Mouse (Mus musculus): ENCODE measurements around the gene Apol7e. TPM values are rescaled to one million over a fixed set of nuclear protein-coding genes. Genes with fewer than 3 reads are reported as not detected.
A peak's percentile ranks its signal among the peaks of the same experiment; 100 is the strongest.

Gene Apol7e
- polyA plus RNA-seq, 1 experiment: not detected

GRCm38 (mm10) chr15:77756081-77756480 lies 57.4 kb downstream of the Apol7e start:
- Histone ChIP-seq H3K27me3 (ENCODE audit: control insufficient read depth, insufficient read depth, insufficient read length) (no peaks in the 10 kb centered on the region), H3K4me3 (no peak overlapping the region), H3ac (ENCODE audit: control insufficient read depth, insufficient read length) (no peak overlapping the region), H3K36me3 (ENCODE audit: control insufficient read depth, insufficient read depth) (peaks cover 9% of the 10 kb centered on the region), H3K4me2 (ENCODE audit: low read depth) (no peak overlapping the region), H3K79me2 (ENCODE audit: control insufficient read depth, insufficient read depth) (no peaks in the 10 kb centered on the region)
- TF ChIP-seq USF1 (IDR thresholded peaks at IDR 0.05; ENCODE audit: low read depth) (no peak), POLR2A (IDR thresholded peaks at IDR 0.05; ENCODE audit: insufficient read length, low read depth) (no peak), POLR2AphosphoS2 (IDR thresholded peaks at IDR 0.05; ENCODE audit: insufficient read length, low read depth) (peak; percentile 20), MYOD1 (IDR thresholded peaks at IDR 0.05; ENCODE audit: control insufficient read depth in 1 of 3, insufficient read length in 2 of 3, low read depth in 2 of 3) (no peak)

GRCm38 (mm10) chr15:77756848-77757247 lies 58.2 kb downstream of the Apol7e start, which contains the start of gene Apol8:
Apol8 (minus strand) TSS chr15:77757003.
- no peak within 1 kb of the TSS for H3K4me2 ChIP-seq (ENCODE audit: low read depth)
- peaks cover 14% of the 10 kb centered on the region for H3K36me3 ChIP-seq (ENCODE audit: control insufficient read depth, insufficient read depth)
- no peak within 1 kb of the TSS for H3K4me3 ChIP-seq
- H3K27me3 ChIP-seq (ENCODE audit: control insufficient read depth, insufficient read depth, insufficient read length): no peaks in the 10 kb centered on the region
- H3K79me2 ChIP-seq (ENCODE audit: control insufficient read depth, insufficient read depth): no peaks in the 10 kb centered on the region
- no peak within 1 kb of the TSS for H3ac ChIP-seq (ENCODE audit: control insufficient read depth, insufficient read length)
- TF ChIP-seq POLR2AphosphoS2 (IDR thresholded peaks at IDR 0.05; ENCODE audit: insufficient read length, low read depth) (peak; percentile 76), POLR2A (IDR thresholded peaks at IDR 0.05; ENCODE audit: insufficient read length, low read depth) (peak; percentile 55), CEBPB (IDR thresholded peaks at IDR 0.05; ENCODE audit: insufficient read depth, poor library complexity, severe bottlenecking) (no peak)

GRCm38 (mm10) chr15:77757586-77758226 lies 59.0 kb downstream of the Apol7e start:
- H3K4me3 ChIP-seq: no peak overlapping the region
- TF ChIP-seq SRF (IDR thresholded peaks at IDR 0.05; ENCODE audit: control insufficient read depth, insufficient read length, low read depth) (no peak), MAX (IDR thresholded peaks at IDR 0.05; ENCODE audit: low read depth) (no peak), REST (IDR thresholded peaks at IDR 0.05; ENCODE audit: insufficient read depth, insufficient read length) (no peak), TCF12 (IDR thresholded peaks at IDR 0.05; ENCODE audit: insufficient read depth, poor library complexity, severe bottlenecking) (no peak), POLR2AphosphoS2 (IDR thresholded peaks at IDR 0.05; ENCODE audit: insufficient read length, low read depth) (peak; percentile 96)
- no peaks in the 10 kb centered on the region for H3K79me2 ChIP-seq (ENCODE audit: control insufficient read depth, insufficient read depth)
- no peak overlapping the region for H3ac ChIP-seq (ENCODE audit: control insufficient read depth, insufficient read length)
- H3K4me2 ChIP-seq (ENCODE audit: low read depth): no peak overlapping the region
- peaks cover 22% of the 10 kb centered on the region for H3K36me3 ChIP-seq (ENCODE audit: control insufficient read depth, insufficient read depth)
- H3K27me3 ChIP-seq (ENCODE audit: control insufficient read depth, insufficient read depth, insufficient read length): no peaks in the 10 kb centered on the region

GRCm38 (mm10) chr15:77760037-77760436 lies 61.4 kb downstream of the Apol7e start:
- Histone ChIP-seq H3ac (ENCODE audit: control insufficient read depth, insufficient read length) (no peak overlapping the region), H3K4me3 (no peak overlapping the region), H3K79me2 (ENCODE audit: control insufficient read depth, insufficient read depth) (no peaks in the 10 kb centered on the region), H3K4me2 (ENCODE audit: low read depth) (no peak overlapping the region), H3K36me3 (ENCODE audit: control insufficient read depth, insufficient read depth) (peaks cover 46% of the 10 kb centered on the region), H3K27me3 (ENCODE audit: control insufficient read depth, insufficient read depth, insufficient read length) (no peaks in the 10 kb centered on the region)
- TF ChIP-seq POLR2AphosphoS2 (IDR thresholded peaks at IDR 0.05; ENCODE audit: insufficient read length, low read depth): peak; percentile 89
- TF ChIP-seq MYOD1 (IDR thresholded peaks at IDR 0.05; ENCODE audit: control insufficient read depth in 1 of 3, insufficient read length in 2 of 3, low read depth in 2 of 3): no peak

- TF ChIP-seq POLR2A (IDR thresholded peaks at IDR 0.05; ENCODE audit: insufficient read length, low read depth) (peak; percentile 11), TCF3 (IDR thresholded peaks at IDR 0.05; ENCODE audit: insufficient read length, low read depth) (no peak), POLR2AphosphoS2 (IDR thresholded peaks at IDR 0.05; ENCODE audit: insufficient read length, low read depth) (peak; percentile 12)
- Histone ChIP-seq H3K27me3 (ENCODE audit: control insufficient read depth, insufficient read depth, insufficient read length) (no peaks in the 10 kb centered on the region), H3ac (ENCODE audit: control insufficient read depth, insufficient read length) (no peak overlapping the region), H3K36me3 (ENCODE audit: control insufficient read depth, insufficient read depth) (peaks cover 56% of the 10 kb centered on the region), H3K4me3 (no peak overlapping the region), H3K4me2 (ENCODE audit: low read depth) (no peak overlapping the region), H3K79me2 (ENCODE audit: control insufficient read depth, insufficient read depth) (no peaks in the 10 kb centered on the region)
These were observed 62.4 kb downstream of the Apol7e start for GRCm38 (mm10) chr15:77761083-77761482.

- H3K4me2 ChIP-seq (ENCODE audit: low read depth): no peak overlapping the region
- H3K79me2 ChIP-seq (ENCODE audit: control insufficient read depth, insufficient read depth): no peaks in the 10 kb centered on the region
- H3K36me3 ChIP-seq (ENCODE audit: control insufficient read depth, insufficient read depth): peaks cover 63% of the 10 kb centered on the region
- TF ChIP-seq CEBPB (IDR thresholded peaks at IDR 0.05; ENCODE audit: insufficient read depth, poor library complexity, severe bottlenecking) (no peak), E2F4 (IDR thresholded peaks at IDR 0.05; ENCODE audit: insufficient read depth) (no peak), POLR2AphosphoS2 (IDR thresholded peaks at IDR 0.05; ENCODE audit: insufficient read length, low read depth) (peak; percentile 46), SRF (IDR thresholded peaks at IDR 0.05; ENCODE audit: control insufficient read depth, insufficient read length, low read depth) (no peak), MYOD1 (IDR thresholded peaks at IDR 0.05; ENCODE audit: control insufficient read depth in 1 of 3, insufficient read length in 2 of 3, low read depth in 2 of 3) (peak in 2 of 3 experiments; percentile 41 to 46), TCF3 (IDR thresholded peaks at IDR 0.05; ENCODE audit: insufficient read length, low read depth) (no peak), TCF12 (IDR thresholded peaks at IDR 0.05; ENCODE audit: insufficient read depth, poor library complexity, severe bottlenecking) (no peak), MYOG (IDR thresholded peaks at IDR 0.05; ENCODE audit: control insufficient read depth in 1 of 3, insufficient read depth in 1 of 3, insufficient read length in 2 of 3, low read depth in 2 of 3) (no peak), REST (IDR thresholded peaks at IDR 0.05; ENCODE audit: insufficient read depth, insufficient read length) (no peak), USF1 (IDR thresholded peaks at IDR 0.05; ENCODE audit: low read depth) (no peak), MAX (IDR thresholded peaks at IDR 0.05; ENCODE audit: low read depth) (no peak), POLR2A (IDR thresholded peaks at IDR 0.05; ENCODE audit: insufficient read length, low read depth) (peak; percentile 52)
- no peaks in the 10 kb centered on the region for H3K27me3 ChIP-seq (ENCODE audit: control insufficient read depth, insufficient read depth, insufficient read length)
- no peak overlapping the region for H3K4me3 ChIP-seq
- no peak overlapping the region for H3ac ChIP-seq (ENCODE audit: control insufficient read depth, insufficient read length)
These were observed 63.1 kb downstream of the Apol7e start for GRCm38 (mm10) chr15:77761561-77762380.

Measured in myocyte (in vitro differentiated cells).